Mouse (Mus musculus) heart, postnatal 4 days (tissue): ENCODE measurements at regions not wholly inside any gene's neighbourhood (a gene's known extent, or its start where the extent isn't known, plus 50 kb on each side); places are given as distances from the start of the nearest gene placed in this dataset.

Experiments used
- DNase-seq: peaks from one replicate; pipeline ENCODE4 v3.0.0; 2021

GRCm38 (mm10) chr5:90029751-90030150 lies 146.6 kb upstream of the Adamts3 start:
- no peak for DNase-seq

GRCm38 (mm10) chr5:90026835-90027753 lies 144.0 kb upstream of the Adamts3 start:
- no peak for DNase-seq

GRCm38 (mm10) chr5:90021447-90021846 lies 138.3 kb upstream of the Adamts3 start:
- DNase-seq, result no peak

GRCm38 (mm10) chr5:90000758-90001157 lies 117.6 kb upstream of the Adamts3 start:
- DNase-seq, result no peak

DNA sequence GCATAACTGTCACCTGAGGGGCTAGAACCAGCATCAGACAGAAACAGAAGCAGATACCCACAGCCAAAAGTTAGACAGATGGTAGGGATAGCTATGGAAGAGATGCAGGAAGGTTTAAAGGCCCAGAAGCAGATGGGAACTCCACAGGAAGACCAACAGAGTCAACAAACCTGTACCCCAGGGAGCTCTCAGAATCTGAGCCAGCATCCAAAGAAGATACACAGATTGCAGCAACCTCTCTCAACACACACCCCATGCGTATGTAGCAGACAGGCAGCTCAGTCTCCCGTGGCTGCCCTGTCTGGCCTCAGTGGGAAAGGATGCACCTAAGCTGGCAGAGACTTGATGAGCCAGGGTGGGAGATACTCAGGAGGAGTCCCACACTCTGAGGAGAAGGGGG lies 108.4 kb upstream of the Adamts3 start:
- DNase-seq, result no peak

DNA sequence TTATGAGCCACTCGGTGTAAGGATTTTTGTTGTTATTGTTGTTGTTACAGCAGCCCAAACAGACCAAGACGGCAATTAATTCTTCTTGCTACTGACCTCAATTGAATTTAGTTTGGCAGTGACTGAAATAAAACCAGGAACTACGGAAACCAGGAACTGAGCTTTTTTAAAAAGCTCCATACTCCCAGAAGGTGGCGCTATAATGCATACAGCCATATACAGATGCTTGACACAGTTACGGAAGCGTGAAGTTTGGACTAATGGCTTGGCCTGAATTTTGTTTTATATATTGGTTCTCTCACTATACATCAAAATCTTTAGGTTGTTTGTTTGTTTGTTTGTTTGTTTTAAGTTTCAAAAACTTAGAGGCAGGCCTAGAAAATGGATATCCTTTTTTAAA lies 98.5 kb upstream of the Adamts3 start:
- peak; percentile 6 for DNase-seq

GRCm38 (mm10) chr5:89980204-89980603 lies 97.1 kb upstream of the Adamts3 start:
- no peak for DNase-seq

DNA sequence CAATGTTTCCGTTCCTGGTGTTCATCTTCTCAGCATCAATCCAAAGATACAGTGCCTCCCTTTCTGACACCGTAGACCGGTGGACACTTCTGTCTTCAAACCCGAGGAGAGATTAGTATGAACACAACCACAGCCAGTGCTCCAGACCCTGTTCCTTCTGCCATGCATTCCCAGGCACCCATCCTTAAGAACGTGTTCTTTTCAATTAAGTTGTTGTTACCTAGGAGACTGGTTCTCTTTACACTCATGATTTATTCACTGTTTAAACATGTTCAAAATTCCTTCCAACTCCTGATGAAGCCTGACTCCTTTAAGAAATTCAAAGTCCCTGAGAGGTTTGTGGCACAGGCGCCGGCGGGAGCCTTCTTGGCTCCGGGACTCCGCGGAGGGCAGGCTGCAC lies 69.5 kb upstream of the Adamts3 start:
- no peak for DNase-seq

DNA sequence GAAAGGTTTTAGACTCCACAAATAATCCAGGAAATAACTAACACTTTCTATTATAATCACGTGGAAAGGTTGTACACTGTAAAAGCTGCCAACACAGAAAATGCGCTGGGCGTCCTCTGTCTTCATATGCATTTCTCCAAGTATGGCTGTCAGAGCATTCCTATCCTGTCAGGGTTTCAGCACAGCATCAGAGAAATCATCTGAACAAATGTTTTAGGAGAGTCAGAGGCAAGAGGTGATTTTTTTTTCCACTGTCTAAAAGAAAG lies 62.5 kb upstream of the Adamts3 start:
- DNase-seq, result no peak

- DNase-seq, result no peak
Observed at GRCm38 (mm10) chr5:89944855-89945659, 61.9 kb upstream of the Adamts3 start.

- DNase-seq, result no peak
Observed at GRCm38 (mm10) chr5:89943276-89944127, 60.4 kb upstream of the Adamts3 start.

DNA sequence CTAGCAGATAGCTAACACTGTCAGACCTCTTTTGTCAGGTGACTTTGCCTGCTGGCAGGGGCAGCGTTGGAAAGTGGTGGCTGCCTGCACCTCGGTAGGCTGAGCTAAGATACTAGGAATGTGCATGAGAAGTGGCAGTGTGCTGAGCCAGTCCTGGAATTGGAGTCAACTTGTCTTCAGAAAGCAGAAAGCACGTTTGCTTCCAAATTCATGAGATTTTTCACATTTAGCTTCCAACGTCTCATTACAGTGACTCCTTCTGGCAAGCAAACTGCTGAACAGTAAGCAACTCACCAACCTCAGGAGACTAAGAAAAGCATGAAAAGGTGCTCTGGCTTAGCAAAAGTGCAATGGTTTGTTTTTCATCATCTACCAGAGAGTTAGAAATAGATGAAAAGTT lies 59.1 kb upstream of the Adamts3 start:
- peak; percentile 11 for DNase-seq

DNA sequence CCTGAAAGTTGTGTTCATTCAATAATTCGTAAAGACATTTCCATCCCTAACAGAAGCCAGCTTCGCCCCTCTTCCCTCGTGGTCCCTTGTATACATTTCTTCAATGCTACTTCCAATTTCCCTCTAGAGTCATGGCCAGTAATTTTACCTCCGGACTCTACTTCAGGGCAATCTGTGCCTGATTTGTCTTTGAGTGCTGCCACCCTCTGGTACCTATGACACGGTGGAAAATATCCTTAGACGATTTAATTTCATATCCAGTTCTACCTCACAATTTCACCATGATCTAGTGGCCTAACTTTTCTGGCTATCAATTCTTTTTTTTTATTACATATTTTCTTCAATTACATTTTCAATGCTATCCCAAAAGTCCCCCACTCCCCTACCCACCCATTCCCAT lies 49.9 kb upstream of the Adamts3 start:
- DNase-seq, result peak; percentile 4
